Mouse (Mus musculus): ENCODE results near the gene Lrrc55. TPM values are rescaled to one million over a fixed set of nuclear protein-coding genes. Genes with fewer than 3 reads are reported as not detected.

The Lrrc55 gene
- polyA plus RNA-seq, 1 experiment from 2014 or later, result 11.9 TPM

DNA sequence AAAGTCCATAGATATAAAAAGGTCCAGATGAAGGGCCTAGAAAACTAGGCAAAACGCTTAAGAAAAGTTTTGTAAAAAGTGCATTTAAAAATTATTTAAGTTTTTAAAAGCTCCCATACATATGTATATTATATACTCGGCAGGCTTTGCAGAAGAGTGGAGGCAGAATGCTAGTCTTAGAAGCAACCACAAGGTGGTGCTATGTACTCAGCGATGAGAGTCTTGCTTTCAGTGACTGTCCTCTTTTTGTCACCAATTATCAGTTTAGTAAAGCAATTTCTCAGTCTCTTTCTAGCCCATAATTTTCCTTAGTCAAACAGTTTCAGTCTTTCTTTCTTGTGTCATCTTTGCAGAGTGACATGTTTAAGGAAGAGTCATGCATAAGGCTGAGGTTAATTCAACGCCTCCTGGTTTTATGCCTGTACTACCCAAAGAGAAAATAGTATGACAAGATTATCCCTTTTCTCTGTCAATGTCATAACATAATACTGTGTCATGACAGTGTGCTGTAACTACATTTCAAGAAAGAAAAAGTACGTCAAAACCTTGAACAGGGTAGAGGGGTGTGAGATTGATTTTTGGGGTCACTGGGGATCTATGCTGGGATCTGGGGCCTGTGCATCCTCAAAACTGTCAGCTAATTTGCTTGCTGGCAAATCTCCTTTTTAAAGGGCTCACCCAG, 73.7 kb downstream of the Lrrc55 start:
- ATAC-seq (ENCODE audit: low FRiP score, low read depth), result peak; percentile 83
- H3K4me1 ChIP-seq (replicated peaks), result no peaks in the 10 kb centered on the region
- H3K4me2 ChIP-seq, result no peak overlapping the region
- H3K36me3 ChIP-seq, result no peaks in the 10 kb centered on the region
- H3K27me3 ChIP-seq, result no peaks in the 10 kb centered on the region
- H3K27ac ChIP-seq (replicated peaks), result no peak overlapping the region
- no peaks in the 10 kb centered on the region for H3K9me3 ChIP-seq
- H3K9ac ChIP-seq, result no peak overlapping the region
- 27% methylated on average over 5 of the region's 5 CpGs for WGBS
- H3K4me3 ChIP-seq, result no peak overlapping the region

Other genes with a start within 250 kb of the Lrrc55 start
- gene Prg2, start 216.7 kb downstream of the Lrrc55 start, polyA plus RNA-seq (2015; fragmentation: Nextera tagmentation; extraction: Ambion mirVana), result 0.18 TPM in 1 of 2 replicates, not detected in the other
- not detected in 2 replicates for gene Prg3, start 209.0 kb downstream of the Lrrc55 start, polyA plus RNA-seq (2015; fragmentation: Nextera tagmentation; extraction: Ambion mirVana)
- 166 and 171 TPM in 2 replicates for gene Ssrp1, start 160.0 kb downstream of the Lrrc55 start, polyA plus RNA-seq (2015; fragmentation: Nextera tagmentation; extraction: Ambion mirVana)
- gene P2rx3, start 159.7 kb downstream of the Lrrc55 start, polyA plus RNA-seq (2015; fragmentation: Nextera tagmentation; extraction: Ambion mirVana), result 7.3 and 14.2 TPM in 2 replicates
- gene Tnks1bp1, start 149.2 kb downstream of the Lrrc55 start, polyA plus RNA-seq (2015; fragmentation: Nextera tagmentation; extraction: Ambion mirVana), result 24.4 and 24.8 TPM in 2 replicates
- gene Aplnr, start 61.0 kb downstream of the Lrrc55 start, polyA plus RNA-seq (2015; fragmentation: Nextera tagmentation; extraction: Ambion mirVana), result 30.5 and 31.6 TPM in 2 replicates
- gene Olfr987, start 142.1 kb upstream of the Lrrc55 start, polyA plus RNA-seq (2015; fragmentation: Nextera tagmentation; extraction: Ambion mirVana), result not detected in 2 replicates
- gene Olfr988, start 166.0 kb upstream of the Lrrc55 start, polyA plus RNA-seq (2015; fragmentation: Nextera tagmentation; extraction: Ambion mirVana), result not detected in 2 replicates
- gene Olfr992, start 212.3 kb upstream of the Lrrc55 start, polyA plus RNA-seq (2015; fragmentation: Nextera tagmentation; extraction: Ambion mirVana), result not detected in 2 replicates
- gene Olfr993, start 217.7 kb upstream of the Lrrc55 start, polyA plus RNA-seq (2015; fragmentation: Nextera tagmentation; extraction: Ambion mirVana), result not detected in 2 replicates
- not detected in 2 replicates for gene Olfr994, start 239.3 kb upstream of the Lrrc55 start, polyA plus RNA-seq (2015; fragmentation: Nextera tagmentation; extraction: Ambion mirVana)
- gene Olfr995, start 246.4 kb upstream of the Lrrc55 start, polyA plus RNA-seq (2015; fragmentation: Nextera tagmentation; extraction: Ambion mirVana), result not detected in 2 replicates